Mouse (Mus musculus) thymus, adult 2 months (tissue): ENCODE results near the gene Tcp10a. TPM values are rescaled to one million over a fixed set of nuclear protein-coding genes. Genes with fewer than 3 reads are reported as not detected.
"Not testable (repeated sequence)": the region's sequence is repeated elsewhere in the genome, so short reads cannot be mapped to it uniquely, and the experiment has no call there.

Experiments used
- DNase-seq: peaks from one replicate; pipeline ENCODE4 v3.0.0; 2021
- H3K27ac ChIP-seq: fragments of 200-500 bp; 2 replicates; pipeline ENCODE4 v1.5.1; 2012; ENCODE audit warnings: low read length, control low read depth; ENCODE audit not compliant: control insufficient read depth, insufficient read depth
- H3K27me3 ChIP-seq: fragments of 200-500 bp; 2 replicates; pipeline ENCODE4 v1.6.1; 2012; ENCODE audit warnings: mild to moderate bottlenecking, low read length, moderate library complexity, mixed read lengths; ENCODE audit not compliant: control insufficient read depth, insufficient read depth
- H3K36me3 ChIP-seq: fragments of 200-500 bp; 2 replicates; pipeline ENCODE4 v1.6.1; 2012; ENCODE audit warnings: mild to moderate bottlenecking, low read length, moderate library complexity; ENCODE audit not compliant: control insufficient read depth, insufficient read depth
- H3K4me1 ChIP-seq: fragments of 200-500 bp; replicated peaks from 2 replicates; pipeline ENCODE4 v1.6.1; 2012; ENCODE audit warnings: low read length; ENCODE audit not compliant: control insufficient read depth, insufficient read depth
- H3K4me3 ChIP-seq: fragments of 200-500 bp; 2 replicates; pipeline ENCODE4 v1.5.1; 2012; ENCODE audit warnings: mild to moderate bottlenecking, low read length, control low read depth, moderate library complexity; ENCODE audit not compliant: control insufficient read depth, insufficient read depth
- WGBS: fragments of 180-500 bp; shearing (Covaris S2); methylation state at CpG from one replicate; pipeline ENCODE4 v1.1.7; 2018; 5-methylcytosine and 5-hydroxymethylcytosine counted together
- polyA plus RNA-seq: library from polyadenylated mRNA; depleted of rRNA; stranded (reverse); fragments of >200 nt; gene quantifications from 2 replicates; pipeline ENCODE4 v1.2.3, GENCODE M21; 2012

Gene Tcp10a
- polyA plus RNA-seq, 1 experiment: not detected

GRCm38 (mm10) chr17:7319789-7320188, 4.7 kb upstream of the Tcp10a start:
- WGBS: 82% methylated on average over 6 of the region's 6 CpGs
- not testable (repeated sequence) for H3K4me1 ChIP-seq, H3K27me3 ChIP-seq, H3K4me3 ChIP-seq, DNase-seq, H3K36me3 ChIP-seq, H3K27ac ChIP-seq

DNA sequence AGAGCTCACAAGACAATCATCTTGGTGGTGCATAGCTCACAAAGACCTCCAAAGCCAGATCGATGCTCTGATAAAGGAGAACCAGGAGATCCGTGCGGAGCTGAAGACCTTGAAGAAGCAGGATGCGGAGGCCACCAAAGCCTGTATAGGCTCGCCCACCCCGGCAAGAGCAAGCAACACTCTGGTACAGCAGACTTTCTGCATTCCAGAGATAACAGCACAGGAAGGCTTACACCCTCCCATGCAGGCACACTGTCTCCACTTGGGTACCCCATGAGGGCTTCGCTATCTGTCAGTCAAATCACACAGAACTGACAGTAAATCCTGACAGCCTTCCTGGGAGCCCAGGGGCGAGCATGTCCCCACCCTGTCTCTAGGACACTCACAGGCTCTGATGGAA, 2.0 kb downstream of the Tcp10a start:
- not testable (repeated sequence) for H3K27me3 ChIP-seq, H3K27ac ChIP-seq, DNase-seq, H3K4me1 ChIP-seq, H3K36me3 ChIP-seq, H3K4me3 ChIP-seq
- WGBS: 88% methylated on average over 5 of the region's 8 CpGs

- not testable (repeated sequence) for H3K27ac ChIP-seq, DNase-seq, H3K27me3 ChIP-seq, H3K4me3 ChIP-seq, H3K4me1 ChIP-seq, H3K36me3 ChIP-seq
- WGBS: 67% methylated on average over 4 of the region's 5 CpGs
Observed at GRCm38 (mm10) chr17:7332745-7333144, 8.3 kb downstream of the Tcp10a start.

GRCm38 (mm10) chr17:7337381-7337780, 12.9 kb downstream of the Tcp10a start:
- WGBS: 47% methylated on average over 8 of the region's 9 CpGs
- H3K27ac ChIP-seq, H3K4me1 ChIP-seq, H3K4me3 ChIP-seq, DNase-seq, H3K36me3 ChIP-seq, H3K27me3 ChIP-seq: not testable (repeated sequence)

DNA sequence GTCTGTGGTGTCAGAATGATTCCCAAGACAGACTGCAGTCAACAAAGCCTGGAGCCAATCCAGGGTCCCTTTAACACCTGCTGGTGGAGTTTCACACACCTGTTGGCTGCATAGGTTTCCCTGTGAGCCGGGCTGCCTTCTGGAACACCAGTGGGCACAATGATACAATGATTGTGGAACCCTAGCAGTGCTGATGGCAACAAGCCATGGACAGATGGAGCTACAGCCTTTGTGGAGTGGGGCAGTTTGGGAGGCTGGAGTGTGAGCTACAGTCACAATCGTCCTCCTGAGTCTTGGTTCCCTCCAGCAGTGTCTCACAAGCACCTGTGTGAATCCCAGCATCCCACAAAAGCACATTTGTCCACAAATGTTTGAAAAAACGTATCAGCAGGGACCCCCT, 24.3 kb downstream of the Tcp10a start:
- not testable (repeated sequence) for H3K4me1 ChIP-seq, H3K27me3 ChIP-seq, H3K27ac ChIP-seq, DNase-seq, H3K4me3 ChIP-seq, H3K36me3 ChIP-seq
- 67% methylated on average over 2 of the region's 3 CpGs for WGBS

- not testable (repeated sequence) for H3K27ac ChIP-seq, H3K4me3 ChIP-seq, DNase-seq, H3K4me1 ChIP-seq, H3K36me3 ChIP-seq, H3K27me3 ChIP-seq
- WGBS: 94% methylated on average over 1 of the region's 1 CpGs
Observed at GRCm38 (mm10) chr17:7352596-7352995, 28.1 kb downstream of the Tcp10a start, which contains the start of gene Ttll2. Gene Ttll2 (minus strand): TSS chr17:7352696.

GRCm38 (mm10) chr17:7359806-7360205, 35.4 kb downstream of the Tcp10a start:
- 95% methylated on average over 4 of the region's 4 CpGs for WGBS
- not testable (repeated sequence) for H3K4me1 ChIP-seq, DNase-seq, H3K36me3 ChIP-seq, H3K27ac ChIP-seq, H3K4me3 ChIP-seq, H3K27me3 ChIP-seq

- WGBS: 96% methylated on average over 9 of the region's 9 CpGs
- DNase-seq, H3K4me1 ChIP-seq: not testable (repeated sequence)
Observed at GRCm38 (mm10) chr17:7360749-7361465, 36.5 kb downstream of the Tcp10a start.

DNA sequence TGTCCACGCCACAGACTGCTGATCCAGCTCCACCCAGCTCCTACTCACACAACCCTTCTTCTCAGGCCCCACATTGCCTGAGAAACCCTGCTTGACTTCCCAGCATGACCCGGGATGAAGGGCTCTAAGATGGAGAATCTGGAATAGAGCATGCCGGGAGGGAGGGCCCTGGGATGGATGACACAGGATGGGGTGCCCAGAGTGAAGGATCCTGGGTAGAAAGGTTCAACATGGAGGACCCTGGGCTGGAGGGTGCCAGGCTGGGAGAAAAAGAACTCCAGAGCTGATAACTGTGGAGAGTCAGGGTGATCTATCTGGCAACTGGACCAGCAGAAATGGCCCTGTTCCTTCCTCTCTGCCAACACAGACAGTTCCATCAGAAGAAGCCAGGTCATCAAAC, 41.2 kb downstream of the Tcp10a start:
- not testable (repeated sequence) for H3K36me3 ChIP-seq, H3K4me1 ChIP-seq, H3K27ac ChIP-seq, H3K27me3 ChIP-seq, H3K4me3 ChIP-seq, DNase-seq
- WGBS: 100% methylated on average over 1 of the region's 3 CpGs

More at GRCm38 (mm10) chr17:7360749-7361465, 36.5 kb downstream of the Tcp10a start:
- not testable (repeated sequence) for H3K27ac ChIP-seq, H3K36me3 ChIP-seq, H3K27me3 ChIP-seq, H3K4me3 ChIP-seq

DNA sequence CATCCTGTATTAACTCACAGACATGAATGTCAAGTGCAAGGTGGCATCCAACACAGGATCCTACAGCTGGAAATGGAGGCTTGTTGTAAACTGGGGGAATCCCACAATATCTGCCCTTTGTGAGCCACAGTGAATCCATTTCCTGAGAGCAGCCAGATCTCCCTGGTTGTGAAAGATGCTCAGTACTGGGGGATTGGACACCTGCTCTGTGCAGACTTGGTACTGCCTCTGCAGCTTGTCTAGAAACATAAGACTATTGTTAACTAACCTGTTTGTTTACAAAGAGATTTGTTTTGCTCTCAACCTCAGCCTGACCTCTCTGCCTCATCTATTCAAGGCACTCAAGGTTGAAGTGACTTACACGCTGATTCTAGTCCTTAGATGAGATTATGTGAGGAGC, 41.8 kb downstream of the Tcp10a start:
- not testable (repeated sequence) for H3K27ac ChIP-seq, H3K4me3 ChIP-seq, DNase-seq, H3K4me1 ChIP-seq, H3K27me3 ChIP-seq, H3K36me3 ChIP-seq
- WGBS: 100% methylated on average over 1 of the region's 1 CpGs

- WGBS: 88% methylated on average over 4 of the region's 7 CpGs
- H3K27ac ChIP-seq, H3K27me3 ChIP-seq, H3K4me3 ChIP-seq, DNase-seq, H3K36me3 ChIP-seq, H3K4me1 ChIP-seq: not testable (repeated sequence)
Observed at GRCm38 (mm10) chr17:7366676-7367374, 42.4 kb downstream of the Tcp10a start.
